Mouse (Mus musculus) testis, adult 2 months (tissue): ENCODE results near the gene Spred2. TPM values are rescaled to one million over a fixed set of nuclear protein-coding genes. Genes with fewer than 3 reads are reported as not detected.

Experiments
- H3K27ac ChIP-seq: fragments of 200-500 bp; 2 replicates; pipeline ENCODE4 v1.5.1; 2012; ENCODE audit warnings: low read depth, low read length; ENCODE audit not compliant: control insufficient read depth, insufficient read depth
- H3K27me3 ChIP-seq: fragments of 200-500 bp; 2 replicates; pipeline ENCODE4 v1.6.1; 2012; ENCODE audit warnings: mild to moderate bottlenecking, low read length, moderate library complexity; ENCODE audit not compliant: control insufficient read depth, insufficient read depth
- H3K36me3 ChIP-seq: fragments of 200-500 bp; 2 replicates; pipeline ENCODE4 v1.6.1; 2012; ENCODE audit warnings: mild to moderate bottlenecking, low read length; ENCODE audit not compliant: control insufficient read depth, insufficient read depth
- H3K4me1 ChIP-seq: fragments of 200-500 bp; 2 replicates; pipeline ENCODE4 v1.6.1; 2012; ENCODE audit warnings: low read length; ENCODE audit not compliant: control insufficient read depth, insufficient read depth
- H3K4me3 ChIP-seq: fragments of 200-500 bp; 2 replicates; pipeline ENCODE4 v1.5.1; 2012; ENCODE audit warnings: low read depth, mild to moderate bottlenecking, low read length, moderate library complexity, mixed read lengths; ENCODE audit not compliant: control insufficient read depth
- CTCF ChIP-seq: fragments of 200-500 bp; IDR thresholded peaks from 2 replicates; pipeline ENCODE4 v1.5.1; 2012; ENCODE audit warnings: low read depth, mild to moderate bottlenecking, inconsistent platforms, low read length, moderate library complexity; ENCODE audit not compliant: control insufficient read depth, insufficient read depth, insufficient replicate concordance
- POLR2A ChIP-seq: fragments of 200-500 bp; IDR thresholded peaks from 2 replicates; pipeline ENCODE4 v1.6.1; 2012; ENCODE audit warnings: low read depth, mild to moderate bottlenecking, inconsistent platforms, low read length, moderate library complexity; ENCODE audit not compliant: control insufficient read depth
- polyA plus RNA-seq: library from polyadenylated mRNA; depleted of rRNA; stranded (reverse); fragments of >200 nt; gene quantifications from 2 replicates; pipeline ENCODE4 v1.2.3, GENCODE M21; 2012; rRNA removed

The Spred2 gene
- 2.6 and 3.4 TPM in 2 replicates for polyA plus RNA-seq

DNA sequence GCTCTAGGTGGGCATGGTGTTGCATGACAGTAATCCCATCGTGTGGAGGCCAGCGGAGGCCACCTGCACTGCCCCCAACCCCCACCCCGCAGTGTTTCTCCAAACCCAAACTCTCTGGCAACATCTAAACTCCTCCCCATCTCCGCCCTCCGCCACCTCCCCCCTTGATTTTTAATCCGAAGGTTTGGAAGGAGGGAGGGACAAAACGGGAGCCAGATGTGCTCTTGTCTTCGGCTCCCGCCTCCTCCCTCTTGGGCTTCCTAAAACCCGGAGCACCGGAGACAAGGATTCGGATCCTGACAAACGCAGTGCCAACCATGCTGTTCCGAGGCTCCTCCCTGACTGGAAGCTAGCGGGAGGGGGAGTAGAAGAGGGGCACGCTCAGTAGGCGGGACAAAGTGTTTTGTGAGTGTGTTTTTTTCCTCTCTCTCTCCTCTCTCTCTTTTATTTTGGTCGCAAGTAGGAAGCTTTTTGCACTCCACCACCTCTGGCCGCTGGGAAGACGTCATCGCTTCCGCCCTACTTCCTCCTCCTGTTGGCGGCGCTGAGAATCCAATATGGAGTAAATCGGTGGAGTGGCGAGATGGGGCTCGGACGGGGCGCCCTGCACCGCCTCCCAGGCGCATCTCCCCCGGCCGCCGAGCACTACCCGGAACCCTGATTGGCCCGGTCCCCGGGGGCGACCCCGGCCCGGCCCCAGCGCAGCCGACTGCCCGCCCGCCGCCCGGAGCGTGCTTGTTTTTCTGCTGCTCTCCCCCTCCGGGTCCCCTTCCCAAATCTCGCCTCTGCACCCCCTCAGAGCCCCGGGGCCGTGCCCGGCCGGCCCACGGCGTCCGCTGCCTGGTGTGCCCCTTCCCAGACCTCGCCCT is at the start of gene Spred2:
TSS of gene Spred2 (plus strand) at position 488 of the 869 bp plus-strand sequence.
- Histone ChIP-seq H3K27ac (peak within 1 kb of the TSS; percentile 79), H3K4me1 (peaks cover 19% of the 10 kb centered on the region)
- 0 out of 2 replicates have a peak, but pooled peaks have one; percentile 4 for TF ChIP-seq CTCF
- TF ChIP-seq POLR2A = no peak

DNA sequence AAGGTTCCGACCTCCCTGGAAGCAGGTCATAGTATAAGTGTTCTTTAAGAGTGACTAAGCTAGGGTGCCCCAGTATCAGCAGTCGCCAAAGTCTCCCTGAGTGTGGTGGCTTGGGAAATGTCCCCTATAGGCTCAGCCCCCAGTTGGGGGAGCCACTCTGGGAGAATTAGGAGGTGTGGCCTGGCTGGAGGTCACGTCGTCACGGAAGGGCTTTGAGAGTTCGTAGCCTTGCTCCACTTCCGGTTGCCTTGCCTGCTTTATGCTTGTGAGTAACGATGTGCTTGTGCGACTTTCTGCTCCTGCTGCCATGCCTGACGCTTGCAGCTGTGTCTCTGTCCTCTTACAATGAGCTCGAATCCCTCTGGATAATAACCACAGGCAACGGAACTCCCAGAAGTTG is 48.6 kb upstream of the Spred2 start:
- H3K27ac ChIP-seq = no peak overlapping the region
- TF ChIP-seq POLR2A = no peak
- TF ChIP-seq CTCF = no peak
- peaks cover 7% of the 10 kb centered on the region for H3K4me1 ChIP-seq
- H3K36me3 ChIP-seq = no peaks in the 10 kb centered on the region
- no peaks in the 10 kb centered on the region for H3K27me3 ChIP-seq
- H3K4me3 ChIP-seq = peak overlapping the region; percentile 57

More for the DNA sequence above, at the start of gene Spred2:
- H3K27me3 ChIP-seq = no peaks in the 10 kb centered on the region
- H3K36me3 ChIP-seq = no peaks in the 10 kb centered on the region
- H3K4me3 ChIP-seq = peak within 1 kb of the TSS; percentile 81

DNA sequence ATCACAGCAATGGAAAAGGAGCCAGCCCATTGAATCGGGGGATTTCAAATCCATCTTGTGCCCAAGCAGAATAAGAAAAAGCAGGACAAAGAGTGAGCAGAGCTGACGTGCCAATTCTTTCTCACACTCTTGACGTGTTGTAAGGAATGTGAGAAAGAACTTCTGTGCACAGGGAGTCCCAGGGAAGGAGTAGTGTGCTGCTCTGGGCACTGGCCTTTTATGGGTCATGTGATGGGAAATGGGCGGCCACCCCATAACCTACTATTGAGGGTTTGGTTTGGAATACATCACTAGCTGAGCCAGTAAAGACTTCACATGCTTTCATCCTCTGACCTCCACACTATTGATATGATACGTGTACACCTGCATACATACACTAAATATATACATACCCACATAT is 48.2 kb upstream of the Spred2 start:
- Histone ChIP-seq H3K27ac (no peak overlapping the region), H3K4me3 (peak overlapping the region; percentile 57; the same call in 1 of the 2 replicates), H3K27me3 (no peaks in the 10 kb centered on the region), H3K36me3 (no peaks in the 10 kb centered on the region), H3K4me1 (peaks cover 7% of the 10 kb centered on the region)
- no peak for TF ChIP-seq POLR2A
- no peak for TF ChIP-seq CTCF

DNA sequence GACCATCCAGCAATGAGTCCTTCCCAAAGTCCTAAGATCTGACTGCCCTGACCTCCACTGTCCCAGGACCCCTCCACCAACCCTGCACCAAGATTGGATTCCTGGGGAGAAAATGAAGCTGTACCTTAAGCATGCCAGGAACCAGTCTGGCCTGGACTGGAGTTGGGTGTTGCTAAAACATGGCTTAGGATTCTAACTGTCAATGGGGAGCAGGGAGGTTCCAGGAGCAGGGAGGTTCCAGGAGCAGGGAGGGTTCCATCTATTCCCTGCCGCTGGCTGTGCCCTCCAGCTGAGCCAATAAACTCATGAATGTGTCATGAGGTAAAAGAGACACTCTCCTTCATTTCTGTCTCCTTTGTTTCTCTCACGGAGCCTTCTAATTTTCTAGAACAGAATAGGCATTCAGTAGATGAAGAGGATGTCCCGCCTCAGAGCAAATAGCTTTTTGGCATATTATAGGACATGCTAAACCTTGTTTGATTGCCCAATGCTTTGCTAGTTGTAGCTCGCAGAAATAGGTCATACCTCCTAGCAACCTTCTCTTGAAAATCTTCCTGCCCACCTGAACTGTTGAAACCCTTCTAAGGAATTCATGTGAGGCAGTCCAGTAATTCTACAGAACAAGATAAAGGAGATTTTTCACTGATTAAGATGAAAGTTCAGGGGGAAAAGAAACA is 46.8 kb upstream of the Spred2 start:
- Histone ChIP-seq H3K27me3 (no peaks in the 10 kb centered on the region), H3K4me3 (peak overlapping the region; percentile 44), H3K36me3 (no peaks in the 10 kb centered on the region), H3K27ac (no peak overlapping the region), H3K4me1 (peaks cover 7% of the 10 kb centered on the region)
- TF ChIP-seq CTCF (no peak), POLR2A (no peak)

DNA sequence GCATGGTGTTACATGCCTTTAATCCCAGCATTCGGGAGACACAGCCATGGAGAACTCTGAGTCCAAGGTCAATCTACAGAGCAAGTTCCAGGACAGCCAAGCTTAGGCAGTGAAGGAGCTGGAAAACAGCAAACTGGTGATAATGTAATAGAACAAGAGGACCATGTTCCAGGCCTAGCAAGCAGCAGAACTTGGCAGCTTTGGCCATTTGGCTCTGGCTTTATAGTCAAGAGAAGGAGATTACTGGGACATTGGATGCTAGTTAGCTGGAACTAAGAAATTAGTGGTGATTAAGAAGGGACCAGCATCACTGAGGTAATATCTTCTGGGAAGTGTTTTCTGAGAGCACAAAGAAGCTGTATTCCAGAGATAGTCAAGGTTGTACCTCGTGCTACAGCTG is 42.8 kb upstream of the Spred2 start:
- no peaks in the 10 kb centered on the region for H3K27me3 ChIP-seq
- H3K4me1 ChIP-seq = no peaks in the 10 kb centered on the region
- no peak overlapping the region for H3K27ac ChIP-seq
- peak overlapping the region; percentile 63 for H3K4me3 ChIP-seq
- TF ChIP-seq CTCF = no peak
- no peak for TF ChIP-seq POLR2A
- H3K36me3 ChIP-seq = no peaks in the 10 kb centered on the region

DNA sequence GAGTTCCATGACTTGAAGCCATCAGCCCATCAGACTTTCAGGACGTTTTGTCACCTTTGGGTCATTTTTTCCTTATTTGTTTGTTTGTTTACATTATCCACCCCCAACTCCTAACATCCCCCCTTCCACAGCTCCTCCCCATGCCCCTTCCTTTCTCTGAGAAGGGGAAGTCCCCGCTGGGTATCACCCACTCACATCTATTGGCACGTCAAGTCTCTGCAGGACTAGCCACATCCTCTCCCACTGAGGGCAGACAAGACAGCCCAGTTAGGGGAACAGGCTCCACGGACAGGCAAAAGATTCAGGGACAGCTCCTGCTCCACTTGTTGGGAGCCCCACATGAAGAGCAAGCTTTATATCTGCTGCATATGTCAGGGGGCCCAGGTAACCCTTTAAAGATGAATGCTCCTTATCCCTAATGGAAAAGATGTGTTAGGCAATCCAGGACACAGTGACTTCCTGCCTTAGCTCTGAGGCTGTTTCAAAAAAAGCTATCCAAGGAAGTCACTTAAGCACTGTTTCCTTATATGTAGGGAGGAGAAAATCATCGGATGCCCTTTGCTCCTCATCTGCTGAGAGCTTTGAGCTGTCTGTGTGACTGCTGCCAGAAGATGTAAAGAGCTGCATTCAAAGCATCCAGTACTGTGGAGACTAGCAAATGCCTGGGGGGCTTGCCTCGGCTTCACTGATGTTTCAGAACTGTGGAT is 33.3 kb upstream of the Spred2 start:
- no peak for TF ChIP-seq POLR2A
- no peak for TF ChIP-seq CTCF
- H3K27ac ChIP-seq = no peak overlapping the region
- H3K4me3 ChIP-seq = no peak overlapping the region
- no peaks in the 10 kb centered on the region for H3K4me1 ChIP-seq
- no peaks in the 10 kb centered on the region for H3K27me3 ChIP-seq
- H3K36me3 ChIP-seq = no peaks in the 10 kb centered on the region

DNA sequence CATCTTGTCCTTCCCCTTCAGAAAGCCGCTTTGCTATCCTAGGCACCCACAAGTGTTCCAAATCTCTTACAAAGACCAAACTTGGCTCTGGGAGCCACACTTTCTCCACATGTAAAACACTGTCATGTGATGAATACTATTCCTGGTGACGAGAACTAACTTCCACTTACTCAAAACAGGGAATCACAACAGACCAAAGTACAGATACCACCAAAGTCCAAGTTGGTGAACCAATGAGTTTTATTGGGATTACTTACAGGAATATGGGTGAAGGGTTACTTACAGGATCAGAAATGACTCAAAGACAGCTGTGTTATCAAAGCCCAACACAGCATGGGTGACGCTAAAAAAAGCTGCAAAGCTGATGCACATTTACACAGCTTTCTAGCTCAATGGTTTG is 30.9 kb upstream of the Spred2 start:
- TF ChIP-seq POLR2A (no peak), CTCF (no peak)
- Histone ChIP-seq H3K27ac (no peak overlapping the region), H3K4me3 (no peak overlapping the region), H3K27me3 (no peaks in the 10 kb centered on the region), H3K36me3 (no peaks in the 10 kb centered on the region), H3K4me1 (no peaks in the 10 kb centered on the region)
